Mouse (Mus musculus) frontal cortex, adult 2 months (tissue): ENCODE results near the gene Trim68. TPM values are rescaled to one million over a fixed set of nuclear protein-coding genes. Genes with fewer than 3 reads are reported as not detected.
"Not testable (repeated sequence)": the region's sequence is repeated elsewhere in the genome, so short reads cannot be mapped to it uniquely, and the experiment has no call there.

Source experiments
- DNase-seq, 2 experiments: peaks; one replicate each; pipeline ENCODE4 v3.0.0; 2022; ENCODE audit warnings: low spot score in 1 of 2; ENCODE audit errors: extremely low spot score in 1 of 2
- polyA plus RNA-seq: library from polyadenylated mRNA; depleted of rRNA; stranded (reverse); fragments of >200 nt; gene quantifications from 2 replicates; pipeline ENCODE4 v1.2.3, GENCODE M21; 2012; rRNA removed

Trim68 gene
- polyA plus RNA-seq = 16.2 and 16.3 TPM in 2 replicates

GRCm38 (mm10) chr7:102686944-102687501, at the start of gene Trim68:
TSS of gene Trim68 (minus strand) at chr7:102687327.
- DNase-seq = peak; percentile 84 to 94

GRCm38 (mm10) chr7:102733793-102734192, 46.7 kb upstream of the Trim68 start:
- no peak for DNase-seq

GRCm38 (mm10) chr7:102727391-102727790, 40.3 kb upstream of the Trim68 start, which contains the start of gene Olfr559:
TSS of gene Olfr559 (minus strand) at chr7:102727491.
- no peak for DNase-seq

DNA sequence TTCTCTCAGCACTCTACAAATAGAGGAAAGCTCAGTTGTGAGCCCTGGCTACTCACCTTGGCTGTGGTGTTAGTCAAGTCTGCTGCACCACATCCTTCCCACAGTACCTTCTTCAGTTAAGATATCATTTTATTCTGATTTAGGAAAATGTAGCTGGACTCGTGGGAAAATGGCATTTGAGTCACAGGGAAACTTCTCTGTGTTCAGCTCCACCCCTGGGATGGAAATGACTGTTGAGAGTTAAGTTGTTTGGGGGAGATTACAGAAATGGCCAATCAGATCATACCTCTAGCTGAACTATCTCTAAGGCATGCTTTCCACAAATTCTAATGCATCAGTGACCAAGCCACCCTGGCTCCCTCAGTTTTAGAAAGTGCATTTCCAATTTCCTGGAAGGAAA, 31.8 kb upstream of the Trim68 start, which contains the start of gene Olfr33:
TSS of gene Olfr33 (minus strand) at position 101 of the 400 bp plus-strand sequence.
- DNase-seq = no peak

DNA sequence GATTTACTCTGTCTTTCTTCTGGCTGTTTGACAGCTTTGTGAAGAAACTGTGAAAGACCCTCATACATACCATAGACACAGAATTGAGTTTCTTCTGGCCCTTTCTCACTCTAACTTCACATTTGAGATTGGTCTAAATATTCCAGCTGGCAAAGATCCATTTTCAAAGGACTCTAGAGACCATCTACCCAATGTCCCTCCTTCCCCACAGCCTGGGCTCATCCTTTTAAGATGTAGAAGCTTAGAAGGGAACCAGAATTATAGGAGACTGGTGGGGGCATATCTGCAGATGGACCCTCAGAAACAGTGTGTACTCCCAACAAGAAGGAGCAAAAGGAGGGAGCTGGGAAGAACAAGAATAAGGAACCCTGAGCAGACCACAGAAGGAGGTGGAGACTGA, 14.8 kb upstream of the Trim68 start, which contains the start of gene Olfr558:
TSS of gene Olfr558 (plus strand) at position 301 of the 400 bp plus-strand sequence.
- no peak for DNase-seq

- no peak for DNase-seq
Measured at GRCm38 (mm10) chr7:102698461-102698860, 11.3 kb upstream of the Trim68 start.

- DNase-seq = peak in 1 of 2 experiments; percentile 60
Measured at GRCm38 (mm10) chr7:102695358-102696125, 8.4 kb upstream of the Trim68 start, which contains the start of gene Olfr557. TSS of gene Olfr557 (plus strand) at chr7:102695910.

GRCm38 (mm10) chr7:102681916-102682315, 5.2 kb downstream of the Trim68 start:
- no peak for DNase-seq

DNA sequence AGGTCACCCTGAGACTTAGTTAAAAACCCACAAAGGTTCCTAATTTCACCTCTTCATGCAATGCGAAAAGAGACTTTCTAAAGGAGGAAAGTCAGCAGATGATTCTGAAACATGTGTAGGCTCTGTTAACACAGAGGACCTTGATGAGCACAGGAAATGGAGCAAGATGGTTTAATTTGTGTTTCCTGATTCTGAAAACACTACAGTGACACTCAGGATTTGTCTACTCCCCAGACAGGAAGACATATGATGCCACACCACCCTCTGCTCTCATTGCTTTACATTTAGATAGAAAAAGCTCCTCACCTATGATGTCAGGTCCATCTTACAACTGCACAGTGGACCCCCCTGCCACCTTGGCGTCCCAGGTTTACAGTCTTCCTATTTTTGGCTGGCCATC, 10.9 kb downstream of the Trim68 start:
- DNase-seq = no peak

DNA sequence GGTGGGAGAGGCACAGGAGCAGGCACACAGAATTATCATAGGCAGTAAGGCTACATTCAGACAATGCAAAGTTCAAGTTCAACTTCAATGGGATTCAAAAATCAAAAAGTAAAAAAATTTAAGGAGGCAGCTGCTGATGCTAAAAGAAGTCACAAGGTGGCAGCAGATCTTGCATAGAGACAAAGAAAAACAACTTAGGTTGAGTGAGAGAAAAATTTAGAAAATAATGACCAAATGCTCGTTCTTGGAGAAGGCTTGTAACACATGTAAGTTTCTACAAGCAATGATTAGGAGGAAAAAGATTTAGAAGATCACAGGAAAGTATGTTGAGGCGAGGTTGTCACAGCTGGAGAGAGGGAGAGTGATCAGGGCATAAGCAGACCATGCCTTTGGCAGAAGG, 21.7 kb downstream of the Trim68 start:
- DNase-seq = peak in 1 of 2 experiments; percentile 57

DNA sequence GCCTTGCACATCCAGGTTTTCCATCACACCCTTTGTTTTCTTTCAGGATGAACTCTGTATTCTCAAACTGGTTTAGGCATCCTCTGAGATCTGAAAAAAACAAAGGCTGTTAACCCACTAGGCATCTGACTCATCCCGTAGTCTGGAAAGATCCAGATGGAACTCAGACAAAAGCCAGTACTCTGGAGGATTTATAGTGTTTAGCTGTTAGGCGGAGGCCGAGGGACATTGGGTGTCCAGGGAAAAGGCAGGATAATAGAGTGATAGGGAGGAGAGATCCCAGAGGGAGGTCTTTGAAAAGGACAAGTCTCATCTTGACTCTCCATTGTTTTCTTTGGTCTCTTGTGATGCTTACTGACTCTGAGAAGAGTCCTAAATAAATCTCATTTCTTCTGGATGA, 22.5 kb downstream of the Trim68 start, which contains the start of gene Olfr556:
TSS of gene Olfr556 (plus strand) at position 301 of the 400 bp plus-strand sequence.
- no peak for DNase-seq

DNA sequence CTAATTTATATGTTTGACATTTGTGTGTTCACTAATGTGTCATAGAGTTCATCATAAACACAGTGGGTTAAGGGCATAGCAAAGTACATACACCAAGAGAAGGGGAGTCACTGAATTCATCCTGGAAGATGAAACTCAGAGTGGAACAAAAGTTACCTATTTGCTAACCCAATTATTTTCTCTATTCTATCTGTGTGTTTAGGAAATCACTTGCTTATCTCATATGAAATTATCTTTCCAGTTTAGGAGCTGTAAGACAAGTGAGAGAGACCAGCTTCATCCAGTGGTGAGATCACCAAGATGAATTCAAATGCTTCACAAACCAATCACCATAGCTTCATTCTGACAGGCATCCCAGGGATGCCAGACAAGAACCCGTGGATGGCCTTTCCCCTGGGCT, 28.6 kb downstream of the Trim68 start, which contains the start of gene Olfr555:
TSS of gene Olfr555 (plus strand) at position 301 of the 400 bp plus-strand sequence.
- no peak for DNase-seq

- not testable (repeated sequence) for DNase-seq
Measured at GRCm38 (mm10) chr7:102644945-102645344, 42.2 kb downstream of the Trim68 start.

DNA sequence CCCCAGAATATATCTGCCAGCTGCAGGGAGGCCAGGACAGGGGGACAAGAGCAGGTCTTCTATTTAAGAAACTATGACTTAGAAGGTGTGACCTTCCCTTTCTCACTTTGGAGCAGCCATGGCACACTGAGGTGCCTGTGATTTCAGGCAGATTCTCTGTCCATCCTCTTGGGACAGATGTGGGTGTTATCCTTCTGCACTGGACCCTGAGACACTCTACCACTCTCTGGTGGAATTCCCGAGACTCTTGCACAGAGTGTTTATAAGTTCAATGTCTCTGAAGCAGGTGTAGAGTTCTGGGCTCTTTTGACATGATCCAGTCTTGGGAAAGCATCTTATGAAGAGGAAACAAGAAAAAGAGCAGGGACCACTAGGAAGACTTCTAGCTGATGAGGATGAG, 49.0 kb downstream of the Trim68 start, which contains the start of gene Olfr554:
TSS of gene Olfr554 (plus strand) at position 301 of the 400 bp plus-strand sequence.
- DNase-seq = no peak

GRCm38 (mm10) chr7:102636665-102637064, 50.5 kb downstream of the Trim68 start:
- DNase-seq = peak in 1 of 2 experiments; percentile 62

Other genes starting within 250 kb of the Trim68 start
- 12.6 and 16.6 TPM in 2 replicates for gene Rrm1, start 245.6 kb downstream of the Trim68 start, polyA plus RNA-seq
- 0.08 TPM in 1 of 2 replicates, not detected in the other for gene Olfr543, start 205.6 kb downstream of the Trim68 start, polyA plus RNA-seq
- not detected in 2 replicates for gene Olfr544, start 199.0 kb downstream of the Trim68 start, polyA plus RNA-seq
- 0.10 TPM in 1 of 2 replicates, not detected in the other for gene Olfr545, start 187.8 kb downstream of the Trim68 start, polyA plus RNA-seq
- not detected in 2 replicates for gene Olfr547, start 152.6 kb downstream of the Trim68 start, polyA plus RNA-seq
- not detected in 2 replicates for gene Olfr548-ps1, start 146.4 kb downstream of the Trim68 start, polyA plus RNA-seq
- gene Olfr549, start 137.5 kb downstream of the Trim68 start, polyA plus RNA-seq = 0.08 TPM in 1 of 2 replicates, not detected in the other
- gene Trim21, start 121.8 kb downstream of the Trim68 start, polyA plus RNA-seq = 2.3 and 2.8 TPM in 2 replicates
- gene Olfr550, start 115.9 kb downstream of the Trim68 start, polyA plus RNA-seq = 0.04 TPM in 1 of 2 replicates, not detected in the other
- gene Olfr551, start 95.4 kb downstream of the Trim68 start, polyA plus RNA-seq = not detected in 2 replicates
- gene Olfr552, start 89.6 kb downstream of the Trim68 start, polyA plus RNA-seq = not detected in 2 replicates
- gene Olfr553, start 69.1 kb downstream of the Trim68 start, polyA plus RNA-seq = not detected in 2 replicates
- not detected in 2 replicates for gene Olfr554, start 48.9 kb downstream of the Trim68 start, polyA plus RNA-seq
- gene Olfr555, start 28.5 kb downstream of the Trim68 start, polyA plus RNA-seq = not detected in 2 replicates
- gene Olfr556, start 22.4 kb downstream of the Trim68 start, polyA plus RNA-seq = not detected in 2 replicates
- not detected in 2 replicates for gene Olfr557, start 8.6 kb upstream of the Trim68 start, polyA plus RNA-seq
- gene Olfr558, start 14.9 kb upstream of the Trim68 start, polyA plus RNA-seq = 0.67 and 0.68 TPM in 2 replicates
- gene Olfr33, start 31.7 kb upstream of the Trim68 start, polyA plus RNA-seq = not detected in 2 replicates
- not detected in 2 replicates for gene Olfr559, start 40.2 kb upstream of the Trim68 start, polyA plus RNA-seq
- gene Olfr560, start 72.0 kb upstream of the Trim68 start, polyA plus RNA-seq = 0.14 and 0.21 TPM in 2 replicates
- gene Olfr78, start 72.1 kb upstream of the Trim68 start, polyA plus RNA-seq = 4.4 and 5.7 TPM in 2 replicates
- gene Olfr561, start 83.9 kb upstream of the Trim68 start, polyA plus RNA-seq = not detected in 2 replicates
- not detected in 2 replicates for gene Olfr564, start 116.2 kb upstream of the Trim68 start, polyA plus RNA-seq
- gene Olfr566, start 171.4 kb upstream of the Trim68 start, polyA plus RNA-seq = 0.11 TPM in 1 of 2 replicates, not detected in the other
- not detected in 2 replicates for gene Olfr568, start 189.8 kb upstream of the Trim68 start, polyA plus RNA-seq
- not detected in 2 replicates for gene Olfr569, start 203.6 kb upstream of the Trim68 start, polyA plus RNA-seq
- not detected in 2 replicates for gene Olfr570, start 207.2 kb upstream of the Trim68 start, polyA plus RNA-seq
- gene Olfr571, start 230.2 kb upstream of the Trim68 start, polyA plus RNA-seq = not detected in 2 replicates
- not detected in 2 replicates for gene Olfr572, start 237.1 kb upstream of the Trim68 start, polyA plus RNA-seq